Mouse (Mus musculus) kidney, postnatal 25 days (tissue): Measurements from ENCODE around the gene Lrrfip1.

Source experiments
- DNase-seq, 2 experiments: peaks; one replicate each; pipeline ENCODE4 v3.0.0; 2021; ENCODE audit warnings: mixed read lengths in 2 of 2

Gene Lrrfip1

DNA sequence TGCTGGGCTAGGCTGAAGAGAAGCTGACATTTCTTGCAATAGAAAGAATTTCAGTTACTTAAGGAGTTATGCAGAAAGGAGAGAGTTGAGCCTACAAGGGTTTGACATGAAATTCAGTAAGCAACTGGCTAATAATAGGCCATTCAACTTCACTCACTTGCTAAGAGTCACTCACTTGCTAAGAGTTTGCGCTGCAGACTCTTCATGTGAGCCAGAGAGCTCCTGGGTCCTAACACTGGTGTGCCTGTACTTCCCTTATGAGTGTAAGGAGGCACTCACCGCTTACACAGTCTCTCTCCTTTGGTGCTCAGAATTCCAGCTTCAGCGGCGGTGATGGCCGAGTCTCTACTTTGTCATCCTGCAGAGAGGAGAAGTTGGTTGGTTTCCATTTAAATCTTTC lies 88.2 kb downstream of the Lrrfip1 start:
- DNase-seq: peak in 1 of 2 experiments; percentile 23

DNA sequence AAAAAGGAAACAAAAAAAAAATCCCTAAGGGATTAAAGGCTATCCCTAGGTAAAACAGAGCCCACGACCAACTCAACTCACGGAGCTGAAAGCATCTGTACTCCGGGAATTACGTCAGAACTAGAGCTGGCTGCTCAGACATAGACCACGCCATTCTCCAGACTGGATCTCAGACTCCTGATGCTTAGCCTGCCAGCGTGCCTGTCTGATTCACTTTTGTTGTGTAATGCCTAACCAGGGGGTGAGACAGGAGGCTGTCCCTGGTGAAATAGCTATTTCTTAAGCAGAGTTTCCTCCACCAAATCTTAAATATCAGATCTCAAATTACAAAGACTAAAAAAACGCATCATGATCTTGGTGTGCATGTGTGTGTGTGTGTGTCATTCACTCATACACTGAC lies 89.5 kb downstream of the Lrrfip1 start:
- peak in 1 of 2 experiments; percentile 17 for DNase-seq

DNA sequence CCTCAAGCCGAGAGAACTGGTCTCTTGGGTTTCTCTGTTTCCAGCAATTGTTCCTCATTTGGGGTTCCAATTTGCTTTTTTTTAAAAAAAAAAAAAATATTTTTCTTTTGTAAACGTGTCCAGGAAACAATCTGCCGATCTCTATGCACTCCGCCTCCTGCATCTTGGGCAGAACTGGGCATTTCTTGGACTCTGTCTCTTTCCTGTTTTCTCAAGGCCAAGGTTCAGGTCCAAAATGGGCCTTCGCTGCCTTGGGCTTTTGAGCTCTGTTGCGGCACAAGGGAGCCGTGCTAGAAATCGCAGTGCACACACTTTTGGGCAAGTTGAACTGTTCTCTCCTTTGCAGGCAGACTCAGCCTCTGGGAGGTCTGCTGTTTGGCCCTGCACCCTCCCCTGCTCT lies 90.4 kb downstream of the Lrrfip1 start:
- DNase-seq: peak; percentile 35 to 63

DNA sequence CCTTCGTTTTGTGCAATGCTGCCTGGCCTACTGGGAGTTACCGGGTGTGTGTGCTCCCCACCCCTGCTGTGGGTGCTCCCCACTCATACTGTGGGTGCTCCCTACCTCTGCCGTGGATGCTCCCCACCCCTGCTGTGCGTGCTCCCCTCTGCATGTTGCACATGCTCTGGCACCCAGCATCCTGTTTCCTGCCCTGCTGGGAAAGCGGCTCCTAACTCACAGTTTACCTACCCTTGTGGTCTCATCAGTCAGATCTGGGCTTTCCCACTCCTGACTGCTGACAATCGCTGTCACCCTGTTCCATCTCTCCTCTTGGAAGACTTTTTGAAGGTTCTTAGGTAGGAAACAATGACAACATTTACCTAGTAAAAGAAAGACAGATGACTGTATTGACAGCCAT lies 91.9 kb downstream of the Lrrfip1 start:
- peak in 1 of 2 experiments; percentile 16 for DNase-seq

DNA sequence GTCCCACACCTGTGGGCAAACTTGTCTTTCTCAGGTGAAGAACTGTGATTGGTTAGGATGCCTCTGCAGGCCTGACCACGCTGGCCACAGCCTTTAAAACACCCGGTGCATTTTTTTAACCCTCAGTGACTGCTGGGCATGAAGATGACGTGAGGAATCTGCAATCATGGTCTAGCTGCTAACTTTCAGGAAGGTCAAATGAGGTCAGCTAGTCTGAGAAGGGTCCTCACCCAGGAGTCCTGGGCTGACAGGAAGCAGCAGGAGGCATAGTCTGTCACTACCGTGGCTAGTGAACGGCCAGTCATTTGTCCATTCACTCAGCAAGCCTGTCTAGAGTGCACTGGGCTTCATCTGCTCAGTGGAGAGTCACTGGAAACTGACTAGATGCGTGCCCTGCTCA lies 93.9 kb downstream of the Lrrfip1 start:
- DNase-seq: peak in 1 of 2 experiments; percentile 22

DNA sequence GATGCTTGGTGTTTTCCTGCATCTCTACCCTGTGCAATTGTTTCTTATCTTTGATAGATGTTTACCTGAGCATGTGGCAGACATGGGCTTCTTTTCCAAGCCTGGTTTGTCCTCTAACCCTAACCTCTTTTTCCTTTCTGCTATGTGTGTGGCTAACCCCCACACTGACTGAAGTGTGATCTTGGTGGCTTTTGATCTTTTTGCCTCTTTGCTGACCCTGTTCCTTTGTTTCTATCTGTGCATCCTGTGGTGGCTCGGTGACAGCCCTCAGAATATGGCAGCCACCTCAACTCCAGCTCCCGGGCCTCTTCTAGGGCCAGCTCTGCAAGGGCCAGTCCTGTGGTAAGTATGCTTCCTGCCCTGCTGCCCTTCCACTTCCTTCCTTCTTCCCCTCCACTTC lies 94.8 kb downstream of the Lrrfip1 start:
- no peak for DNase-seq

DNA sequence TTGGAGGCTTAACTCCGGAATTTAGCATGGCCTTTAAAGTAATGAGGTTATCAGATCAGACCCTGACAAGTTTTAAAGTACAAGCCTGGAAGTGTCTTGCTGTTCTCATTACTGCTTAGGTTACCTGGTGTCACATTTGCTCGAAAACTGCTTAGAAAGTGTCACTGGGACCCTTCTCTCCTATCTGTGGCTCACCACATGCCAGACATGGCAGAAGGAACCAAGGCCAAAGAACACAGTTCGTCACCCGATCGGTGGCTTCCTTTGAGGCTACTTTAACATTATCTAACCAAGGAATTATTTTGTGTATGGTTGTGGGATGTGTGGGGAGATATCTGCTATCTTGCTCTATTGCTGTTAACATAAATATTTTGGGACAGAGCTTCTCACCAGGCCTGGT lies 95.5 kb downstream of the Lrrfip1 start:
- peak in 1 of 2 experiments; percentile 11 for DNase-seq

DNA sequence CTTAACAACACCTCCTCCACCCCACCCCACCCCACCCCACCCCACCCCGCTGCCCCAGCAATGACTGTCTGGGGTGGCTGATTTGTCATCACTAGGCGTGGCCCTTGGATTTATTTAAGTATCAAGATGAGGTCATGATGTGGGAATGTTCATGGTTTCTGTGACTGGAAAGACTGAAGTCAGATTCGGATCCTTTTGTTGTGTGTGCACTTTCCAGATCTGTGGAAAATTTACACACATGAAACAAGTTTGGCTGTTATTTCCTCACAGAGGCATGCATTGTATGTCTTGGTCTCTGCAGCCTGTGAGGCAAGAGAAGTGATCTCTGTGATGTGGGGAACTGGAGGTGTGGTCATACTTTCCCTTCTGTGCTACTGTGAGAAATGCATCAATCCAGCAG lies 96.7 kb downstream of the Lrrfip1 start:
- no peak for DNase-seq

DNA sequence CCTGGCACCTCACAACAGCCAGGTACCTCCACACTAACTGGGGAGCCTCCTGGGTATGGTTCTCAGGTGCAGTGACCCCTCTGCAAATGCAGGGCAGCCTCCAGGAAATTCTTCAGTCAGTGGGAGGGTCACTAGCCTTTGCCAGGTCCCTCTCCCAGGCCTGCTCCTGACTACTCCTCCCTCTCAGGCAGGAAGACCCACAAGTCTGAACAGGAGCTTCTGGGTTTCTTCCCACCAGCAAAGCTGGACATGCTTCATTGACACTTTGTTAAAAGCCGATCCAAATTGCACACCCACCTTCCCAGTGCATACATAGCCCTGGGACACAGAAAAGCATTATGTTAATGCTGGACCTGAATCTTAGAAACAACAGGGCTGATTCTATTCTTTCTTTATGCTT lies 97.3 kb downstream of the Lrrfip1 start:
- DNase-seq: peak in 1 of 2 experiments; percentile 42

DNA sequence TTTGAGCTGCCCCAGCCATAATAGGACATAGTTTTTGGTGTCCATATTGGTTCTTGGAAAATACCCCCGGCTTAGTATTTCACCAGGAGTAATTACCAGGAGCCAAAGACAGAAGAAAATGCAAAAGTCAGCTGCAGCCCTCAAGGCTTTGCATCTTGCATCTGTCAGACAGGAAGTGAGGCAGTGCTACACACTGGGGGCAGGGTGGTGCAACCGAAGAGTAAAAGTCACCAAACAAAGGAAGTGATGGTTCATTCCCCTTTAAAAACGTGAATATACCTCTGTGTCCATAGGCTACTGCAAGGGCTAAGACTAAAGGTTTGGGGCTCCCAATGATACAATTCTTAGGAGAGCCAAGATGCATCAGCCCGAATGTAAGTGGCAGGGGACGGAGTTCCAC lies 98.0 kb downstream of the Lrrfip1 start:
- no peak for DNase-seq

DNA sequence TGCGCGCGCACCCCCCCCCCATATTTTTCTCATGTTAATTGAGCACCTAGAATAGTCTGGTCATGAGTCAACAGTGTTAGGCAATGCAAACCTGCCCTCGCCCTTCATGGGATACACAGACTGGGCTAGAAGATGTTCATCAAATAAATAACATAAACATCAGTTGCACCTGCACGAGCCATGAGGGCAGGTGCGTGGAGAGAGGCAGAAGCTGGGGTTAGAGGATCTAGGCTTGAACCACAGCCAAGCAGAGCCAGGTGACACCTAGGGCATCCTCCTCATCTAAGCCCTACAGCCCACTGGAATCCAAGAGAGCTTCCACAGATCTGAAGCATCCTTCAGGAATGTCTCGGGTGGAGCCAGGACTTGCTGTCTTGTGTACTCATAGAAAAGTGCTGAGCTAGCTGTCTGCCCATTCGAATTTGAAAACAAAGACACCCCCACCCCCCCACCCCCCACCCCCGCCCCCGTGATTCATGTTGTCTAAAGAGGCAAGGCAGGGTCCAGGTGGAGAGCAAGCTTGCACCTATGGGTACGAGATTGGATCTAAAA lies 98.8 kb downstream of the Lrrfip1 start:
- no peak for DNase-seq

DNA sequence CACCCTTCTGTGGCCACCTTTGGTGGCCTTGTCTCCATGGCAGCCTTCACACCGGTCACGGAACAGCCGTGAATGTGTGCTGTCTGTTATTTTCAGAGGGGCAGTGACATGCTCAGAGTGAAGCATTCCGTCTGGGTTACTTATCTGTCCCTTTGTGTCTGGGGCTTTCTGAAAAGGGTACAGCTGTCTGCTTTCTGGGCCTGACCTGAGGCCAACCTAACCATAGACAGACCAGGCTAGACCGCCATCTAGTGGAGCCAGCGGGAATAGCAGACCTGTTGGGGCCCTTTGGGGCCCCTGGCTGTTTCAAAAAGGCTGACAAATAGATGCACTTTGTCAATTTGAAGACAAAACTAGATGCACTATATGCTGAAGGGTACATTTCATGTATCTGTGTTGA lies 100.3 kb downstream of the Lrrfip1 start:
- peak; percentile 68 to 82 for DNase-seq

DNA sequence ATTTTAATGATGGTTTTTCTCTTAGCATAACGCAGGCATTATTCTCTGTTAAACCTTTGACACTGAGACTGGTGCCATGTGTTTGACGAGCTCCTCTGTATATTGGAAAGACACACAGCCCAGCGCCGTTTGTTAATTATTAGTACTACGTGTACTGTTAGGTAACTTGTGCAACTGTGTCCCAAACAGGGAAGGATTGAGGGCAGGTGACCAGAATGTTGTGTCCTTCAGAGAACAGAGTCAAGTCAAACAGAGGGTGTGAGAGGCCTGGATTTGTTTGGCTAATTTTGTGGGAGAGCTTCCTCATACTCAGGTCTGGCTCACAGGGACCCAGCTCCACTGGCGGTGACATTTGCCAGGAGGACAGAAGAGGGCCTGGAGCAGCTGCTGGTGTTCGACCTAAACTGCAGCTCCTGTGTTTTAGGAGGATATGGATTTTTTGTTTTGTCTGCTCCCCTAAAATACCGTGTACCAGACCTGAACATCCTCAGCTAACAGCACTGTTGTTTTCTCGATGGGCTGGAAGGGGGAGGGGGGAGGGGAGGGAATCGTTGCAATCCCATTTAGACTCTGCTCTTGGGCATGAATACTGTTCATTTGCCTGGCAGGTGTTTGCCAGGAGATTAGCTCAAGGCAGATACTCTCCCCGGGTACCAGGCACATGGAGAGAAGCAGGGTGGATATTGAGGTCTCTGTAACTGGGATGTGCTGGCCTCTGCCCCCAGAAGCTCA lies 103.3 kb downstream of the Lrrfip1 start:
- DNase-seq: peak; percentile 21 to 47

DNA sequence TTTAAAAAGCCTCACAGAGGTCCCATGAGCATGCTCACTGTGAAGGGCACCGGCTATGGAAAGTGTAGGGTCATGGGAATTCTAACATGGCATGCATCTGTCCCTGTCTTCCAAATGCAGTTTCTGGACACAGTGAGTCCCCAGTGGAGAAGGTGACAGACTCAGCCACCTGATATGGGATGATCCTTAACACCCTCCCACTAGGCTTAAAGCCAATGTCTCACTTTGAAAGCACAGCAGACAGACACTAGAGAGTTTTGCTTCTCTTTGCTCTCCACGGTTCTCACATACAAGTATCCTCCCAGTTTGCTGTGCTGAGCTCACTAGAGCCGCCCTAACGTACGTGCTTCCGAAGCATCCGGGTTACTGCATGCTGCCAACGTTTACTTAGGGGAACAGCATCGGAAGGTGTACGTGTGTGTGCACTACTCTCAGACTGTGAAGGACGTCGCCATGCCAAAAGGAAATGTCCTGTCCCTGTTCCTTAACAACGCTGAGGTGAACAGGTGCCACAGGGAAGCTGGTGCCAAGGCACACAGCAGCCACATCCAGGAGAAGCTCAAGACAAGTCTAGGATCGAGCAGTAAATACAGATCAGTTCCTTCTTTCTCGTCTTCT lies 104.9 kb downstream of the Lrrfip1 start:
- DNase-seq: peak; percentile 16 to 68

DNA sequence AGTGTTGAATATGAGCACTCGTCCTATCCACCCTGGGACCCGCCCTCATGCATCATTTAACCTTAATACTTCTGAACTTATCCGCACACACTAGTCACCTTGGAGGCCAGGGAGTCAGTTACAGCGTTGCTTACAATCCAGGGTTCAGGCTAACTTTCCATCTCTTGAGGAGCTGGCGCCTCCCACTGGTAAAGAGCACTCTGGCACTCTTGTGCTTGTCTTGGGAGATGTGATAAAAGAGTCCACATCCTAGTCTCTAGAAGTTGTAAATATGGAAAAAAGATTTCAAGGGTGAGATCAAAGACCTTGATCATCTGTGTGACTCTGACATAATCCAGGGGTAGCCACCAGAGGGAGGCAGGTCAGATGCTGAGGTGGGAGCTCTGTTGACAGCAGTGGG lies 109.0 kb downstream of the Lrrfip1 start:
- DNase-seq: no peak

DNA sequence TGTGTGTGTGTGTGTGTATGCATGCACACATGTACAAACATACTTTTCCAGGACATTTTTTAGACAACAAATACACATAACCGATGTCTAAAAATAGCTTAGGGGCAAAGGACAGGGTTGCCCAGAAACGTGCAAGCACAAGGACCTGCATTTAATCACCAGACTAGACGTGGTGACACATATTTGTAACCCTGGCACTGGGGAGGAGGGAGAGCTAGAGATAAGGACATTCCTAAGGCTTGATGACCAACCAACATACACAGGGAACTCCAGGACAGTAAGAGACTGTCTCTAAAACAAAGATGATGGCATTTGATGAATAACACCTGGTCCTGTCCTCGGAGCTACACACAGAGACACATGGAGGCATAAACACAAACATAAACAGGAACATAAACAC lies 110.8 kb downstream of the Lrrfip1 start:
- DNase-seq: no peak

DNA sequence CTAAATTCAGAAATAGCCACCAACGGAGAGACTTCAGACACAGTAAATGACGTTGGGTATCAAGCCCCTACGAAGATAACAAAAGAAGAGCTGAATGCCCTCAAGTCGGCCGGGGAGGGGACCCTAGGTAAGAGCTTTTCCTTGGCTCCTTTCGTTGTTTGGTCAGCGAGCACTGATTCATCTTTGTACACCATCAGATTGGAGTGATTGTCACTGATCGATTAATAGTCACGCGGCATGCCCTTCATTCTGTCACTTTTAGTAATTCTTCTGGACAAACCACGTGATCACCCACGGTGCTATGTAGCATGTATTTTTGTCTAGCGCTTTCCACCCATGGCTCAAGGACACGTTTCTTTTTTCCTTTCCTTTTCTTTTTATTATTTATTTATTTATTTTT lies 113.6 kb downstream of the Lrrfip1 start:
- no peak for DNase-seq

DNA sequence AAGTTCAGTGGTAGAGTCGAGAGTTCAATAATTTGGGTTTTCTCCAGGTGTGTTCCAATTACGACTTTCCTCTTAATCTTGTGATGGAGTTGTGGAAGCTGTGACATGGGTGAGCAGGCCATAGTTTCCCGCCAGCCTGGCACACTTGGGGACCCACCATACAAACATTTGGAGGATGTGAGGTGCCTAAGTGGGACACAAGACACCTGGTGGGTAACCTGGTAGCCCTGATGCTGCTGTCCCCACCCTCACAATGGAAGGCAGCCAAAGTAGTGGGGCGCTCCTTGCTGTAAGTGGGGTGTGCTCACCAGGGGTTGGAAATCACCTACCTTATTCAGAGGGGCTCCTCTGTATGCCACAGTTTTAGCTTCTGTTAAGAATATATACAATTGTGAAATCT lies 114.1 kb downstream of the Lrrfip1 start:
- DNase-seq: no peak

DNA sequence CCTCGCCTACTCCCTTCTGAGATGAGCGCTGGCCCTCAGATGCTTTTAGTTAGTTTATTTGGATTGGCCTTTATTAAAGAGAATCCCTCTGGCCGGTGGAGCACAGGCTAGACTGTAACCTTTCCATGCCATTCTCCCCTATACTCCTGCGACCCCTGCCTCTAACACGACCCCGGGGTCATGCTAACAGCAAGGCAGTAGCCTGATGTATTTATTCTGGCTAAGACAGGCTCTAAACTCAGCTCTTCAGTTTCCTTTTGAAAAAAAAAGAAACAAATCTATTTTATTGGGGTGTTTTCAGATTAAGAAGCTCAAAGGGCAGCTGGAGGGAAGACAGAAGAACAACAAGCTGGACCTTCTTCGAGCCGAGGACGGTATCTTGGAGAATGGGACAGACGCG lies 123.6 kb downstream of the Lrrfip1 start:
- peak; percentile 32 to 68 for DNase-seq

DNA sequence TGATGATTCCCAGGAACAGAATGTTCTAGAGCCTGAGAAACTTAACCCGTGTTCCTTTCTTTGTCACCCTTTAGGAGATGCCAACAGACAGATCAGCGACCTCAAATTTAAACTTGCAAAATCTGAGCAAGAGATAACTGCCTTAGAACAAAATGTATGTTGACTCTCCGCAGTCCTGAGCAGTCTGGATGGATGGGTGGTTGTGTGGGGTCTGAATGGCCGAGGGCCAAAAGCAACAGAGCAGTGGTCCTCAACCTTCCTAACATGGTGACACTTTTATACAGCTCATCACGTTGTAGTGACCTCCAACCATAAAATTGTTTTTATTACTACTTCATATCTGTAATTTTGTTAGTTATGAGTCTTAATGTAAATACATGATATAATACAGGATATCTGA lies 124.5 kb downstream of the Lrrfip1 start:
- DNase-seq: no peak

DNA sequence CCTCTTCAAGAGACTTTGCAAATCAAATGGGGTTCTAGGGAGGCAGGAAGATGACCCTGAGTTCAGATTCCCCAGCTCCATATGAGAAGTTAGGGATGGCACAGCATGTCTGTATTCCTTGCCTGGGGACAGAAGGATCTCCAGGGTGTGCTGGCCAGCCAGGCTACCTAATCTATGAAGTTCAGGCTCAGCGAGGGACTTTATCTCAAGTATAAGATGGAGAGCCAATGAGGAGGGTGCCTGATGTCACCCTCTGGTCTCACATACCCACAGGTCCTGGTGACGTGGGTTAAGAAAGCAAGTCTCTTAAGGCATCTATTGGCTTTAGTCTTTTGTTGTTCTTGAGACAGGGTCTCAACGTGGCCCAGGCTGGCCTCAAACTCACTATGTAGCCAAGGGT lies 124.9 kb downstream of the Lrrfip1 start:
- DNase-seq: no peak

DNA sequence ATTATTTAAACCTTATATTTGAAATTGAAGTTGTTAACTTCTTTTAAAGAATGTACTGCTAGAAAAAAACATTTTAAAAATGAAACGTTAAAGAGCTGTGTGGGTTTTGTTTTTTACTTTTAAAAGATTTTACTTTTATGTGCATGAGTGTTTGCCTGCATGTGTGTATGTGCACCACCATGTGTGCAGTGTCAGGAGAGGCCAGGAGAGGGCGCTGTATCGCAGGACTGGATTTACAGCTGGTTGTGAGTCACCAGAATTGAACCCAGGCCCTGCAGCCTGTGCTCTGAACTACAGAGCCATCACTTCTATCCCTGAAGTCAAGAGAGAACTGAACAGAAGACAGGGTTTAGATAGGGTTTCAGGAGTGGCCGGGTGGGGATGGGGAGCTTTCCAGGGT lies 130.3 kb downstream of the Lrrfip1 start:
- no peak for DNase-seq

DNA sequence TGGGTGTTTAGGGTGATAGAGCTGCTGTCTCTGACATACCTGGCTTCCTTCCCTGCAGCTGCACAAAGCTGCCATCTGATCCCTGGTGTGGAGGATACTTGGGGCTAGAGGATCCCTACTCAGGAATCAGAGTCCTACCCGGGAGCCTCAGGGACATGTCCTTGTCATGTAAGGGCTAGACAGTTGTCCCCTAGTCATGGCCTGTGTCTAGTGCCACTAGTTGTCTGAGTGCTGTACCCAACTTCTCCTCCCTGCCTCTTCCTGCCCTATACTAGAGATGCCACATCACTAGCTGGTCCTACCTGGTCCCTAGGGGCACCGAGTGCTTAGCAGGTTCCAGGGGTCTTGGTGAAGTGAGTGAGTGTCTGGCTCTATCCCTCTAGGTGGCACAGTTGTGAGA lies 138.5 kb downstream of the Lrrfip1 start:
- no peak for DNase-seq

DNA sequence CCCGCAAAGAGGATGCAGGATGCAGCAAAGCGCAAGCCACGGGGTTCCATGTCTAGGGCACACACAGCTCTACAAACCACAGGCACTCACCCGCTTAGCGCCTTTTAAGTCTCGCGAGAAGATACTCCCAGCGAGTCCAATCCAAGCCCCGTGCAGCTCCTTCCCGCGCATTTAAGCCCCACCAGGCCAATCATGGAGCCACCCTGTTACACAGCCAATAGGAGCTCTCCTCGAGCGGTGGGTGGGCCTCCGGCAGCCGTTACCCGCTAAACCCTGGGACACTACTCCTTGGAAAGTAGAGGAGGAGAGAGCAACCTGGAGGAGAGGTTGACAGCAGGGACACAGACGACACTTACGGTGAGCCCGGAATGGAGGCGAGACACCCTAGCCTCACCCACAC lies 146.3 kb downstream of the Lrrfip1 start, which contains the start of gene Rbm44:
Gene Rbm44 (plus strand): TSS at position 277 of the 400 bp plus-strand sequence.
- DNase-seq: no peak
